Mouse (Mus musculus) hindbrain, postnatal 0 days (tissue): ENCODE results near the gene Ccdc9b. TPM values are rescaled to one million over a fixed set of nuclear protein-coding genes. Genes with fewer than 3 reads are reported as not detected.

Experiments
- ATAC-seq: fragments of 200-750 bp; cut with Nextera tagmentation; 2 replicates; pipeline ENCODE4 v1.8.0; 2017; ENCODE audit warnings: mild to moderate bottlenecking, moderate TSS enrichment, moderate library complexity
- DNase-seq: peaks from one replicate; pipeline ENCODE4 v3.0.0-alpha.2; 2015; ENCODE audit warnings: low spot score
- H3K27ac ChIP-seq: fragments of 300-500 bp; sonication (generic); 2 replicates; pipeline ENCODE4 v1.5.1; 2014; ENCODE audit warnings: mild to moderate bottlenecking
- H3K27me3 ChIP-seq: fragments of 300-500 bp; sonication (generic); 2 replicates; pipeline ENCODE4 v1.6.1; 2014; ENCODE audit warnings: low read length, mixed read lengths; ENCODE audit not compliant: insufficient read depth
- H3K36me3 ChIP-seq: fragments of 300-500 bp; sonication (generic); 2 replicates; pipeline ENCODE4 v1.6.1; 2014; ENCODE audit warnings: low read length, mixed read lengths; ENCODE audit not compliant: insufficient read depth
- H3K4me1 ChIP-seq: fragments of 300-500 bp; sonication (generic); 2 replicates; pipeline ENCODE4 v1.6.1; 2014; ENCODE audit warnings: antibody characterized with exemption, low read length, mixed read lengths; ENCODE audit not compliant: insufficient read depth
- H3K4me2 ChIP-seq: fragments of 300-500 bp; sonication (generic); 2 replicates; pipeline ENCODE4 v1.6.1; 2014; ENCODE audit warnings: low read depth, mild to moderate bottlenecking, low read length, moderate library complexity, mixed read lengths
- H3K4me3 ChIP-seq: fragments of 300-500 bp; sonication (generic); 2 replicates; pipeline ENCODE4 v1.5.1; 2014; ENCODE audit warnings: low read length
- H3K9ac ChIP-seq: fragments of 300-500 bp; sonication (generic); replicated peaks from 2 replicates; pipeline ENCODE4 v1.6.1; 2014; ENCODE audit warnings: mild to moderate bottlenecking, low read length, moderate library complexity, mixed read lengths
- H3K9me3 ChIP-seq: fragments of 300-500 bp; sonication (generic); 2 replicates; pipeline ENCODE4 v1.6.1; 2016; ENCODE audit warnings: low read length, mixed read lengths
- CTCF ChIP-seq: IDR thresholded peaks from 2 replicates; pipeline ENCODE4 v1.5.1; 2016; ENCODE audit warnings: antibody characterized with exemption, control low read depth, low read depth
- WGBS: fragments of 180-500 bp; shearing (Covaris S2); extraction: QIAGEN DNeasy Blood & Tissue Kit; methylation state at CpG from one replicate; pipeline ENCODE4 v1.1.7; 2014; 5-methylcytosine and 5-hydroxymethylcytosine counted together
- polyA plus RNA-seq: library from polyadenylated mRNA; unstranded; fragments of >200 nt; fragmentation: Nextera tagmentation; extraction: Ambion mirVana; gene quantifications from 2 replicates; pipeline ENCODE4 v1.2.1, GENCODE M21; 2015
- total RNA-seq: library from RNA; depleted of rRNA; stranded (reverse); fragments of >200 nt; gene quantifications from 2 replicates; pipeline ENCODE4 v1.2.3, GENCODE M21; 2014; rRNA removed

Ccdc9b gene
- total RNA-seq = 1.4 and 3.9 TPM in 2 replicates
- polyA plus RNA-seq = 0.70 and 0.84 TPM in 2 replicates

- WGBS = 6% methylated on average over 29 of the region's 29 CpGs
Observed at GRCm38 (mm10) chr2:118761906-118762783, at the start of gene Ccdc9b. Gene Ccdc9b (minus strand): TSS chr2:118762661.

DNA sequence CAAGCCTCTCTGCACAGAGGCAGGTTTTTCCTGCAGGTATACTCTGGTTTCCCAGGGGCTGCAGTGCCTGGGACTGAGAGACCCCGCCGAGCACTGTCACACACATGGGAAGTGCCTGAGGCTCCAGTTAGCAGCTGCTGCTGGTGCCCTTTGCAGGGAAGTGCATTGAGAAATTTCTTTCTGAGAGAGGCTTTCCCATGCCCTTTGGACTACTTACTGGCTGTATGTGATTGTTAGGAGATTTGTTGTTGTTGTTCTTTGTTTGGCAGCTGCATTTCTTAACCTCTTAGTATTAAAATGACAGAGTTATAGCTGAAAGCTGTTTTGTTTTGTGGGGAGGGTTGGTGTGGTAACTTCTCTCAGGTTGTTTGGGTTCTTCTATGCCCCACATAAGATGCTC, 48.4 kb upstream of the Ccdc9b start:
- no peak for TF ChIP-seq CTCF
- 32% methylated on average over 2 of the region's 2 CpGs for WGBS

More at GRCm38 (mm10) chr2:118761906-118762783, at the start of gene Ccdc9b:
- Histone ChIP-seq H3K9me3 (no peaks in the 10 kb centered on the region), H3K27ac (peak within 1 kb of the TSS; percentile 79), H3K36me3 (no peaks in the 10 kb centered on the region), H3K9ac (peak within 1 kb of the TSS; percentile 18; the same call in 1 of the 2 replicates), H3K4me1 (peaks cover 23% of the 10 kb centered on the region), H3K27me3 (no peaks in the 10 kb centered on the region), H3K4me2 (peak within 1 kb of the TSS; percentile 41), H3K4me3 (no peak within 1 kb of the TSS)
- ATAC-seq (peak; percentile 81), DNase-seq (peak; percentile 89)
- TF ChIP-seq CTCF = peak; percentile 13; the same call in 1 of the 2 replicates

GRCm38 (mm10) chr2:118806860-118807259, 44.4 kb upstream of the Ccdc9b start:
- no peak overlapping the region for H3K4me2 ChIP-seq
- H3K4me1 ChIP-seq = no peaks in the 10 kb centered on the region
- H3K27ac ChIP-seq = no peak overlapping the region
- no peaks in the 10 kb centered on the region for H3K36me3 ChIP-seq
- H3K9me3 ChIP-seq = no peaks in the 10 kb centered on the region
- WGBS = 54% methylated on average over 4 of the region's 4 CpGs
- DNase-seq = no peak
- no peak for ATAC-seq
- no peaks in the 10 kb centered on the region for H3K27me3 ChIP-seq
- no peak overlapping the region for H3K4me3 ChIP-seq
- H3K9ac ChIP-seq = no peak overlapping the region
- no peak for TF ChIP-seq CTCF

More for the DNA sequence above, 48.4 kb upstream of the Ccdc9b start:
- H3K4me3 ChIP-seq = no peak overlapping the region
- H3K9me3 ChIP-seq = no peaks in the 10 kb centered on the region
- DNase-seq = no peak
- H3K4me1 ChIP-seq = no peaks in the 10 kb centered on the region
- H3K27ac ChIP-seq = no peak overlapping the region
- H3K9ac ChIP-seq = no peak overlapping the region
- ATAC-seq = no peak
- H3K4me2 ChIP-seq = no peak overlapping the region
- H3K36me3 ChIP-seq = no peaks in the 10 kb centered on the region
- H3K27me3 ChIP-seq = no peaks in the 10 kb centered on the region

GRCm38 (mm10) chr2:118805756-118806155, 43.3 kb upstream of the Ccdc9b start:
- TF ChIP-seq CTCF = no peak
- 42% methylated on average over 3 of the region's 3 CpGs for WGBS
- Histone ChIP-seq H3K36me3 (no peaks in the 10 kb centered on the region), H3K4me3 (no peak overlapping the region), H3K9me3 (no peaks in the 10 kb centered on the region), H3K4me2 (no peak overlapping the region), H3K4me1 (no peaks in the 10 kb centered on the region), H3K27ac (no peak overlapping the region), H3K9ac (no peak overlapping the region), H3K27me3 (no peaks in the 10 kb centered on the region)
- DNase-seq (no peak), ATAC-seq (no peak)

GRCm38 (mm10) chr2:118805137-118805536, 42.7 kb upstream of the Ccdc9b start:
- TF ChIP-seq CTCF = no peak
- ATAC-seq (no peak), DNase-seq (no peak)
- 72% methylated on average over 3 of the region's 3 CpGs for WGBS
- Histone ChIP-seq H3K9me3 (no peaks in the 10 kb centered on the region), H3K27ac (no peak overlapping the region), H3K4me2 (no peak overlapping the region), H3K4me3 (no peak overlapping the region), H3K36me3 (no peaks in the 10 kb centered on the region), H3K9ac (no peak overlapping the region), H3K27me3 (no peaks in the 10 kb centered on the region), H3K4me1 (no peaks in the 10 kb centered on the region)

DNA sequence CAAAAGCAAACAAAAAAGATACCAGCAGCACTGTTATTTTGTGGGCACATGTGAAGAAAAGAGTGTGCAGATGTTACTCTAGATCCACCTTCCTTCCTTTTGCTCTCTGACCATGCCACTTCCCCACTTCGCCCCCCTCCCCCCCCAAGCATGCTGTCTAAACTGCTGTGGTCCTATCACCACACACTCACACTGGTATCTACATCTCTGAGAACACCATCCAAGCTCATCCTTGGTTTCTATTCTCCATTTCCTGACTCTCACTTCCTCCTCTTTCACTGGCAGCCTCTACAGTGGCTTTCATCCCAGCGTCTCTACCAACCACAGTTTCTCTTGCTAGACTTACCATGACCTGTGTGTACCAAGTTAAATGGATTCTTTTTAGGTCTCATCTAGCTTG, 42.0 kb upstream of the Ccdc9b start:
- TF ChIP-seq CTCF = no peak
- no peak overlapping the region for H3K4me3 ChIP-seq
- no peaks in the 10 kb centered on the region for H3K4me1 ChIP-seq
- ATAC-seq = no peak
- H3K9me3 ChIP-seq = no peaks in the 10 kb centered on the region
- H3K36me3 ChIP-seq = no peaks in the 10 kb centered on the region
- no peak overlapping the region for H3K4me2 ChIP-seq
- no peak overlapping the region for H3K27ac ChIP-seq
- H3K9ac ChIP-seq = no peak overlapping the region
- no peaks in the 10 kb centered on the region for H3K27me3 ChIP-seq
- WGBS = 83% methylated on average over 2 of the region's 2 CpGs
- DNase-seq = no peak
